Mouse (Mus musculus): Measurements from ENCODE around the gene S100a5.

The S100a5 gene

DNA sequence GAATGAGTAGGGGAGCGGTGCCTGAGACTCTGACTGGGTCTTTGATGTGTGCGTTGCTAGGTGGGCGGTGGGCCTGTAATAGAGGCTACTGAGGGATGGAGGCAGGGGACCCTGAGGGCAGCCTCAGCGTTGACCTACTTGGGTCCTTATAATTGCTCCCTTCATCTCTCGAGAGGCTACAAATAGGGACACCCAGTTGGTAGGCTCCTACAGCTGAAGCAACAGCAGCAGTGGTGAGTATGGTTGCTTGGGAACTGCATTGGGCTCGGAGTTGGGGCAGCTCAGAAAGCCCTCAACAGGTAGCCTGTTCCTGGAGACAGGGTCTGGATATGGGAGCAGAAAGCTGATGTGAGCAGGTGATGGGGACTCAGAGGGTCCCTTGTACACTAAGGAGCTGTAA is 8.3 kb upstream of the S100a5 start:
- no peak for DNase-seq (ENCODE audit: low spot score in 2 of 2)

GRCm38 (mm10) chr3:90600458-90601195 is 7.7 kb upstream of the S100a5 start:
- DNase-seq (ENCODE audit: low spot score in 2 of 2): no peak

GRCm38 (mm10) chr3:90601486-90602110 is 6.7 kb upstream of the S100a5 start, which contains the start of gene Gm42674:
Gm42674 (plus strand) TSS chr3:90601904.
- no peak for DNase-seq (ENCODE audit: low spot score in 2 of 2)

GRCm38 (mm10) chr3:90603623-90604022 is 4.7 kb upstream of the S100a5 start, which contains the start of gene S100a4:
S100a4 (plus strand) TSS chr3:90603771.
- DNase-seq (ENCODE audit: low spot score in 2 of 2): peak; percentile 54 to 60

GRCm38 (mm10) chr3:90604416-90604815 is 3.9 kb upstream of the S100a5 start:
- DNase-seq (ENCODE audit: low spot score in 2 of 2): peak; percentile 32 to 48

DNA sequence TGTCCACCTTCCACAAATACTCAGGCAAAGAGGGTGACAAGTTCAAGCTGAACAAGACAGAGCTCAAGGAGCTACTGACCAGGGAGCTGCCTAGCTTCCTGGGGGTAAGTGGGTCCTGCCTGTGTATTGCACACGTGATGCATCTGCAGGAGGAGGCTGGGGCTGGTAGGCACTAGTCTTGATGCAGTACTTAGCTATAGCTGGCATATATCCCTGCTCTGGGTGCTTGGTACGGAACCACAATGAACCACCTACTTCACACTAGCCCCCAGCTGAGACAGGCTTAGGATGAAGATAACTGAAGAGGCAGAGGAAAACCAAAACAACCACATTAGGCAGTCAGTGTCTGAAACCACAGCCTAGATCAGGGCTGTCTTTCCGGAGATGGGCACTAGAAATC is 3.3 kb upstream of the S100a5 start:
- no peak for DNase-seq (ENCODE audit: low spot score in 2 of 2)

- DNase-seq (ENCODE audit: low spot score in 2 of 2): no peak
Observed at GRCm38 (mm10) chr3:90605736-90606135, 2.6 kb upstream of the S100a5 start.

DNA sequence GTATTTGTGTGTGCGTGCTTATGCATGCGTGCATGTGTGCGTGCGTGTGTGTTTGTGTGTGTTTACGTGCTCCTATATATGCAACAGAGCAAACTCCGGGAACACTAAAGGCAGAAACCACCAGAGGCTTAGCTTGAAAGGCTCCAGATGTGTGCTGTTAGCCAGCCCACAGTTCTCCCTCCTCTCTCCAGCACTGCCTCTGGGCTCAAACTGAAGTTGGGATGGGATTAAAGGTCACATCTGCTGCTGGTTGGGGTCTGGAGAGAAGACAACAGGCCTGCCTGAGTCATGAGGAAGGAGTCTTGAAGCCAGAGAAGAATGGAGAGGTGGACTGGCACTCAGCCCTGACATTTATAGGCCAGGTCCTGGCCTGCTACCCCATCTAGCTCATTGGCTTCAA is 2.1 kb upstream of the S100a5 start:
- no peak for DNase-seq (ENCODE audit: low spot score in 2 of 2)

GRCm38 (mm10) chr3:90607361-90607760 is 962 bp upstream of the S100a5 start:
- no peak for DNase-seq (ENCODE audit: low spot score in 2 of 2)

DNA sequence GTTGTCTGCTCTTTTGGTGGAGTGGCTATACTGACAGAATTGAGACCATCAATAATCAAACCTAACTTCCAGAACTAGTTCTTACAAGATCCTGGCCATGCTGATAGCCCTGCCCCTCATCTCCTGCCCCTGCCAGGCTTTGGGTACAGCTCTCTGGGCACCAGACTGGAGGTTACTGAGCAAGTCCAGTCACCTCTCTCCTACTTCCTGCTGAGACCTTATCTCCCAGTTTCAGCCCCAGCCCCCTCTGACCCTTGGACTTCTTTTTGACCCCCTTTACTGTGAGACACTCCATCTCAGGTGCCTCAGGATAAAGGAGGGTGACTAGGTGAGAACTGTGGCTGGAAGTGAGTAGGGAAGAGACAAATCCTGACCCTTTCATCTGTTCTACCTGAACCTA is 779 bp downstream of the S100a5 start:
- no peak for DNase-seq (ENCODE audit: low spot score in 2 of 2)

GRCm38 (mm10) chr3:90611494-90611893 is 3.2 kb downstream of the S100a5 start:
- DNase-seq (ENCODE audit: low spot score in 2 of 2): no peak

- DNase-seq (ENCODE audit: low spot score in 2 of 2): peak; percentile 26 to 51
Observed at GRCm38 (mm10) chr3:90612061-90612460, 3.7 kb downstream of the S100a5 start.

DNA sequence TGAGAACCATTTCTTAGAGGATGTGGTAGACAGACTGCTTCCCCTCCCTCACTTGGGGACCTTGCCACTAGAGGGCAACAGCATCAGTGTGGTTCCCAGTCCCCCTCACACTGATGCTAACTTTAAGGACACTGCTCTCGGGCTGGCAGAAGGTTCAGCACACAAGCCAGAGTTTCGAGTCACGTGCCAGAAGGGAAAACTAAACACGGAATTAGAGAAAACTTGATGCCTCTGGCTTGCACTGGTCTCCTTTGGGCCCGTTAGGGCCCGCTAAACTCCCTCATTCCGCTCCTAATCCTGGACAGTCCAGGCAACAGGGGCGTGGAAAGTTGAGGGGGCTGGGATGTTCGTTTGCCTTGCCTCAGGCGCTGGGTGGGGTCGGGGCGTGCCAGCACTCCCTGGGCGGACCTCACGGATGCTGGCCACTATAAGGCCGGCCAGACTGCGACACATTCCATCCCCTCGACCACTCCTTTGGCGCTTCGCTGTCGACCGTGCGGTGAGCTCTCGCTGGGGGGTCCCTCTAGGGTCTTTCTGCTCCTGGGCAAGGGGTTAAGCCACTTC is 4.5 kb downstream of the S100a5 start, which contains the start of gene S100a6:
Gene S100a6 (plus strand): TSS at position 155 of the 564 bp plus-strand sequence.
- peak; percentile 82 to 86 for DNase-seq (ENCODE audit: low spot score in 2 of 2)

DNA sequence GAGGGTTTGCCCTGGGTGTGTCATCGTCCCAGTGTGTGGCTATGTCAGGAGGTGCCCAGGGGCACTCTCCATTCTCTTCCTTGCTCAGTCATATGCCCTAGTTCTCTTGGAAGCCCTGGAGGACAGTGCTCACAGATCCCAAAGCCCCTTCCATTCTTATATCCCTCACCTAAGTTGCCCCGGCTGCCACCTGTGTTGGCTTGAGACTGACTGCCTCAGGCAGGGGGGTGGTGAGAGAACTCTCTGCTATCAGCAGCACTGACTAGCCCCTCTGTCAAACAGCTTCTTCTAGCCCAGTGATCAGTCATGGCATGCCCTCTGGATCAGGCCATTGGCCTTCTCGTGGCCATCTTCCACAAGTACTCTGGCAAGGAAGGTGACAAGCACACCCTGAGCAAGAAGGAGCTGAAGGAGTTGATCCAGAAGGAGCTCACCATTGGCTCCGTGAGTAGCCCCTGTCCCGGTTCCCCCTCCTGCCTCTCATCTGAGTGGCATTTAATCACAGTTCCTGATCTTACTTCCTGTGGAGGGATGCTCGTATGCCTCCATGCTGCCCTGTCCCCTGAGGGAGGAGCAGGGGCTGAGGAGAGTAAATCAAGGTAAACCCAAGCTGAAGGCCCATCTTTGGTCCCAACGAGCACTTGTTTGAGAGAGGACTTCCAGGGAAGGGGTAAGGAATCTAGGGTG is 5.3 kb downstream of the S100a5 start:
- DNase-seq (ENCODE audit: low spot score in 2 of 2): peak in 1 of 2 experiments; percentile 24

- DNase-seq (ENCODE audit: low spot score in 2 of 2): no peak
Observed at GRCm38 (mm10) chr3:90614148-90614530, 5.8 kb downstream of the S100a5 start.

DNA sequence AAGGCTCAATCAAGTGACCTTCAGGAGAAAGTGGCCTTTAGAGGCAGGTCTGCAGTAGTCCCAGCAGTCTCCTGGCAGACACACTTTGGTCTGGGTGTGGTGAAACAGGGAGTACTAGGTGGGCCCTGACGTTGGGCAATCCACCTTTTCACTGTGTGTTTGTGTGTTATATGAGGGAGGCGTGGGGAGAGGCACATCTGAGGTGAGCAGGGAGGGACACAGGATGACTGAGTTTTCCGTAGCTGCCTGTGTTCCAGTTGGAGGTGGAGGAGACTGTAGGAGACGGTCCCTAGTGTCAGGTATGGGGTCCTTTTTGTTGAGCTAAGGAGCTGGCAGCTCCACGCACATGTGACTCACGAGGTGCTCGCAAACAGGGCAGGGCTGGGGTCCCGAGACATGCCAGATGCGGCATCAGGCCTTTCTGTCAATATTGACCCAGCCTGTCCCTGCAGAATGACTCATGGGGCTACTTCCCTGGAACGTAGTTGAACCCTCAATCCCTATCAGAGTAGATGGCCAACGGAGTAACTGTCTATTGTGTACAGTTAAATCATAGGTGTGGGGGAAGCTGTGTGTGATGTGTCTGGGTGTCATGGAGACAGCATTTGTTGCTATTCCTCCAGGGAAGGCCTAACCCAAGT is 6.4 kb downstream of the S100a5 start:
- DNase-seq (ENCODE audit: low spot score in 2 of 2): no peak

GRCm38 (mm10) chr3:90615415-90615814 is 7.1 kb downstream of the S100a5 start:
- peak; percentile 70 to 79 for DNase-seq (ENCODE audit: low spot score in 2 of 2)

GRCm38 (mm10) chr3:90615911-90616310 is 7.6 kb downstream of the S100a5 start:
- DNase-seq (ENCODE audit: low spot score in 2 of 2): no peak

- no peak for DNase-seq (ENCODE audit: low spot score in 2 of 2)
Observed at GRCm38 (mm10) chr3:90617586-90617985, 9.3 kb downstream of the S100a5 start.

- DNase-seq (ENCODE audit: low spot score in 2 of 2): no peak
Observed at GRCm38 (mm10) chr3:90621552-90621951, 13.2 kb downstream of the S100a5 start.

DNA sequence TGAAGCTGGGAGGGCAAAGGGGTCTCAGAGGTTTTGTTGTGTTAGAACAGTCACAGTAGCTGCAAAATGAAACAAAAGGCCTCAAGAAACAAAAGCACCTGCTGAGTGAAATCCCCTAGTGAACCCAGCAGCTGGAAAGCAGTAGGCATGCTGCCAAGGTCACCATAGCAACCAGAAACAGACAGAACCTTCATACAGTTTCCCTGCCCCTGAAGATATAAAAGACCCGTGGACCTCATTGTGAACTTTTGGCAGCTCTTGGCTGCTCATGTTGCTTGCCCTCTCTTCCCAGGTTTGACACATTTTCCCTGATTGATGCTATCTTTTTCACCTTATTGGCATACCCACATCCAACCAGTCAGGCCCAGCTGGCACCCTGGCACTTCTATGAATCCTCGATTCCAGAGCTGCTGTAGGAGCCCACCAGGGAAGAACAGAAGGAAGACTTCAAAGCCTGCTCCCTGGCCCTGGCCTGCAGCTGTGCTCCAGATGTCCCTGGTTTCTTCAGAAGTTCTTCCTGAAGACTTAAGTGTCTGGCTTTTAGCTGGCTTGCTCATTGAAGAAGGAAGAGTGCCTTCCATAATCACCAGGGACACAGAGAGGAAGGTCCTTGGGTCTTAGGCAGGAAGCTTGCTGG is 15.2 kb downstream of the S100a5 start:
- no peak for DNase-seq (ENCODE audit: low spot score in 2 of 2)
